Mouse (Mus musculus) heart, postnatal 0 days (tissue): ENCODE measurements around the gene Cpa2. TPM values are rescaled to one million over a fixed set of nuclear protein-coding genes. Genes with fewer than 3 reads are reported as not detected.

Experiments used
- ATAC-seq: fragments of 200-750 bp; cut with Nextera tagmentation; 2 replicates; pipeline ENCODE4 v1.8.0; 2017; ENCODE audit warnings: low read depth, moderate number of reproducible peaks, moderate library complexity; ENCODE audit not compliant: insufficient read depth
- DNase-seq: peaks from one replicate; pipeline ENCODE4 v3.0.0-alpha.2; 2016; ENCODE audit warnings: low spot score
- H3K27ac ChIP-seq: fragments of 300-500 bp; sonication (generic); 2 replicates; pipeline ENCODE4 v1.5.1; 2014; ENCODE audit warnings: low read depth, mild to moderate bottlenecking
- H3K27me3 ChIP-seq: fragments of 300-500 bp; sonication (generic); 2 replicates; pipeline ENCODE4 v1.6.1; 2014; ENCODE audit warnings: low read length, mixed read lengths; ENCODE audit not compliant: control insufficient read depth, insufficient read depth
- H3K36me3 ChIP-seq: fragments of 300-500 bp; sonication (generic); replicated peaks from 2 replicates; pipeline ENCODE4 v1.6.1; 2014; ENCODE audit warnings: low read length, mixed read lengths; ENCODE audit not compliant: control insufficient read depth, insufficient read depth
- H3K4me1 ChIP-seq: fragments of 300-500 bp; sonication (generic); 2 replicates; pipeline ENCODE4 v1.6.1; 2014; ENCODE audit warnings: antibody characterized with exemption; ENCODE audit not compliant: control insufficient read depth, insufficient read depth
- H3K4me2 ChIP-seq: fragments of 300-500 bp; sonication (generic); 2 replicates; pipeline ENCODE4 v1.6.1; 2014; ENCODE audit warnings: low read depth, mild to moderate bottlenecking, low read length, moderate library complexity
- H3K4me3 ChIP-seq: fragments of 300-500 bp; sonication (generic); 2 replicates; pipeline ENCODE4 v1.5.1; 2014; ENCODE audit warnings: low read depth, low read length
- H3K9ac ChIP-seq: fragments of 300-500 bp; sonication (generic); replicated peaks from 2 replicates; pipeline ENCODE4 v1.6.1; 2014; ENCODE audit warnings: low read depth, low read length, mixed read lengths
- H3K9me3 ChIP-seq: fragments of 300-500 bp; sonication (generic); replicated peaks from 2 replicates; pipeline ENCODE4 v1.6.1; 2016; ENCODE audit warnings: low read length; ENCODE audit not compliant: control insufficient read depth
- CTCF ChIP-seq: IDR thresholded peaks from 2 replicates; pipeline ENCODE4 v1.5.1; 2016; ENCODE audit warnings: antibody characterized with exemption, control low read depth, low read depth
- EP300 ChIP-seq: IDR thresholded peaks from 2 replicates; pipeline ENCODE4 v1.6.1; 2016; ENCODE audit warnings: antibody characterized with exemption, low read depth
- WGBS: fragments of 180-500 bp; shearing (Covaris S2); extraction: QIAGEN DNeasy Blood & Tissue Kit; methylation state at CpG from one replicate; pipeline ENCODE4 v1.1.7; 2014; 5-methylcytosine and 5-hydroxymethylcytosine counted together
- polyA plus RNA-seq: library from polyadenylated mRNA; unstranded; fragments of >200 nt; fragmentation: Nextera tagmentation; extraction: Ambion mirVana; gene quantifications from 2 replicates; pipeline ENCODE4 v1.2.1, GENCODE M21; 2015
- total RNA-seq: library from RNA; depleted of rRNA; stranded (reverse); fragments of >200 nt; gene quantifications from 2 replicates; pipeline ENCODE4 v1.2.3, GENCODE M21; 2014; ENCODE audit warnings: low replicate concordance

The Cpa2 gene
- total and polyA plus RNA-seq, 2 experiments from 2014 or later: 2.7 TPM; not detected in 1

DNA sequence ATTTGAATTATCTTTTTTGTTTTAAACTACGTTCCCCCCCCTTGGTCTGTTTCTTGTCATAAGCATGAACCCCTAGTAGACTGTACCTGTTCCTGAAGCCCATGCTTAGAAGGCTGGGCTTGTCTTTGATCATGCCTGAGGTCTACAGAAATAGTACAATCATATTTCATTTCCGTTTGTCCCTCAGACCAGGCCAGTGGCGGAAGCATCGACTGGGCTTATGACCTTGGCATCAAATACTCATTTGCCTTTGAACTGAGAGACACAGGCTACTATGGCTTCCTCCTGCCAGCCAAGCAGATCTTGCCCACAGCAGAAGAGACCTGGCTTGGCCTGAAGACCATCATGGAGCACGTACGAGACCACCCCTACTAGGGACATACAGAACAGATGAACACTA, 22.7 kb downstream of the Cpa2 start:
- WGBS: 84% methylated on average over 6 of the region's 6 CpGs

DNA sequence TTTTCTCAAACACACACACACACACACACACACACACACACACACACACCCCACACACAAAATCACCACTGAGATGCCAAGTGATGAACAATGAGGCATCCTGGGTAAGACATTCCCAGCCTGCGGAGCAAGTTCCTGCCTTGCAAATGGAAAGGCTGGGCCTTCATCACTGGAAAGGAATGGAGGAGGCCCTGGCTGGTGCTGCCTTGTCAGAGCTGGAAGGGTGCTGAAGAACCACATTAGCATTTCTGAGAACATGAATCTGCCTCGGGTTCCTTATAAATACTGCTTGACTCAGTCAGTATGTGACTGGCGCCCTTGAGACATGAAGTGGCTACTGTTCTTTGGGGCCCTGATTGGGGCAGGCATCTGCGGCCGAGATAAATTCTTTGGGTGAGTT, 26.7 kb downstream of the Cpa2 start, which contains the start of gene Cpa4:
TSS of gene Cpa4 (plus strand) at position 301 of the 400 bp plus-strand sequence.
- Histone ChIP-seq H3K9me3 (no peaks in the 10 kb centered on the region), H3K9ac (no peak within 1 kb of the TSS), H3K4me1 (peaks cover 26% of the 10 kb centered on the region), H3K36me3 (no peaks in the 10 kb centered on the region), H3K27me3 (no peaks in the 10 kb centered on the region), H3K4me3 (no peak within 1 kb of the TSS), H3K27ac (0 out of 2 replicates have a peak within 1 kb of the TSS, but pooled peaks have one; percentile 16), H3K4me2 (no peak within 1 kb of the TSS)
- no peak for TF ChIP-seq EP300
- no peak for TF ChIP-seq CTCF
- no peak for ATAC-seq
- 65% methylated on average over 5 of the region's 5 CpGs for WGBS
- DNase-seq: no peak

More for the DNA sequence above, 22.7 kb downstream of the Cpa2 start:
- H3K27ac ChIP-seq: no peak overlapping the region
- no peaks in the 10 kb centered on the region for H3K36me3 ChIP-seq
- TF ChIP-seq EP300 (no peak), CTCF (no peak)
- H3K4me2 ChIP-seq: no peak overlapping the region
- H3K4me3 ChIP-seq: no peak overlapping the region
- no peak overlapping the region for H3K9ac ChIP-seq
- no peak for DNase-seq
- H3K9me3 ChIP-seq: no peaks in the 10 kb centered on the region
- 0 out of 2 replicates have a peak, but pooled peaks cover 6% of the 10 kb centered on the region for H3K4me1 ChIP-seq
- no peak for ATAC-seq
- H3K27me3 ChIP-seq: no peaks in the 10 kb centered on the region

GRCm38 (mm10) chr6:30569331-30569730, 27.9 kb downstream of the Cpa2 start:
- WGBS: 89% methylated on average over 10 of the region's 10 CpGs
- Histone ChIP-seq H3K27me3 (no peaks in the 10 kb centered on the region), H3K9ac (no peak overlapping the region), H3K4me1 (peaks cover 27% of the 10 kb centered on the region), H3K4me2 (no peak overlapping the region), H3K36me3 (no peaks in the 10 kb centered on the region), H3K4me3 (no peak overlapping the region), H3K27ac (peak overlapping the region; percentile 49; the same call in 1 of the 2 replicates), H3K9me3 (no peaks in the 10 kb centered on the region)
- TF ChIP-seq EP300 (no peak), CTCF (no peak)
- ATAC-seq: no peak
- DNase-seq: no peak

GRCm38 (mm10) chr6:30570012-30570411, 28.6 kb downstream of the Cpa2 start:
- DNase-seq (peak; percentile 42), ATAC-seq (no peak)
- Histone ChIP-seq H3K4me3 (no peak overlapping the region), H3K27ac (peak overlapping the region; percentile 49), H3K27me3 (no peaks in the 10 kb centered on the region), H3K36me3 (no peaks in the 10 kb centered on the region), H3K9me3 (no peaks in the 10 kb centered on the region), H3K9ac (no peak overlapping the region), H3K4me1 (peaks cover 30% of the 10 kb centered on the region), H3K4me2 (no peak overlapping the region)
- TF ChIP-seq EP300: no peak
- no peak for TF ChIP-seq CTCF
- 36% methylated on average over 5 of the region's 5 CpGs for WGBS

DNA sequence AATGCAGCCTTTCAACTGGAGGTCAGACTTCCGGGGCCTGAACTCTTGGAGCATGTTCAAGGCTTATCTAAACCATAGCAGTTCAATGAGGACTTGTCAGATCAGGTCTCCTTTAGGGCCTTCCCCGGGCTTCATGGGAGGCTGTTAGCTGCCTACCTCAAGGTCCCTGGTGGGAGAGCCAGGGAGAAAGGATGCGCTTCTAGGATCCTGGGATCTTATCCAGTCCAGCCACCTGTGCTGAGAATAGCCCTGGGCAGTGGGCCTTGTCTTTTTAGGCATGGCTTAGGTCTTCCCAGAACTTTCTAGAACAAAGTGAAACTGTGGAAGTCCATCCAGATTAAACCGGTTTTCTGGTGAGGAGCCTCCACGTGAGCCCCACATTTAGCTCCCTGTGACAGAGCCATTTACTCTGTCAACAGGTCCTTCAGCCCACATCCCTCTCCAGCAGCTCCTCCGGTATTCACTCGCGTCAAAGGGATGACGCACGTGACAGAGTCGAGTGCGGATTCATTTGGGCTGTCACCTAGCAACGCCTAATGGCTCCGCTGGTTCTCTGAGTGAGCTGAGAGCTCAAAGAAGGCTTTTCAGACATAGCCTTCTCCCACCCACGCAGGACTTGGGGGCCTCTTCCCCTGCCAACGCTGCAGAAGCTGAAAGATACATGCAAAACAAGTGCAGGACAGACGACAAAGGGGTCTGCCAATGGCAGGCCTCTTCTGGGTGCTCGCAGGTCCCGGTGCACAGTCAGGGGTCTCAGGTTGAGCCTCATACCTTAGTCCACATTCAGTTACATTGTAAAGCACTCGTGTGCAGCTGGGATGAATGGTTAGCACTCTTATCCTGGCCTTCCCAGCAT, 31.3 kb downstream of the Cpa2 start:
- Histone ChIP-seq H3K36me3 (no peaks in the 10 kb centered on the region), H3K9me3 (no peaks in the 10 kb centered on the region), H3K4me3 (no peak overlapping the region), H3K9ac (no peak overlapping the region), H3K4me1 (peaks cover 30% of the 10 kb centered on the region), H3K27ac (peak overlapping the region; percentile 87), H3K4me2 (no peak overlapping the region), H3K27me3 (no peaks in the 10 kb centered on the region)
- DNase-seq: peak; percentile 95
- peak; percentile 99 for ATAC-seq
- 32% methylated on average over 20 of the region's 20 CpGs for WGBS
- TF ChIP-seq EP300 (peak; percentile 92), CTCF (no peak)
